Comparison of ENCODE assay signal across 12 mouse cellular contexts in the genomic region with DNA sequence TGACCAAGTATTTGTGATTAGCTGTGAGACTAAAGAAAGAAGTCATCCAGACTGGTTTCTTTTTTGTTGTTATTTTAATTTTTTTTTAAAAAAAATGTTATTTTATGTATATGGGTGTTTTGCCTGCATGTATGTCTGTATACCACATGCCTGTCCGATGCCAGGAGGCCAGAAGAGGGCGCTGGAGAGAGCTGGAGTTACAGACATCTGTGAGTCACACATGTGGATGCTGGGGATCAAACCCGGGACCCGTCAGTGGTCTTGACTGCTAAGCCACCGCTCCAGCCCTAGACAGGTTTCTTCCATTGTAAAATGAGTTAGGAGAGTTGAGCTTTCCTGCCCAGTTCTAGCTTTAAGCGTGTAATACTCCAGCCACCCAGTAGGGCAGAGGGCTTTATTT. TPM values are rescaled to one million over a fixed set of nuclear protein-coding genes. Genes with fewer than 3 reads are reported as not detected.
DNase-seq lines count a peak whose midpoint lies in the region; ATAC-seq and TF ChIP-seq lines count a peak whose summit lies in the region.
"Had no signal": no experiment of that assay in that cellular context is flagged by ENCODE, and none has a peak within 500 bp of the region (broad histone marks: within the 10 kb centered on the region; RNA-seq: fewer than 3 reads in every experiment).

No protein-coding gene starts in this region.

- intact Hi-C loops in gastrocnemius, postnatal 36 days (cut with DNase I) = loop anchor here (5.0 kb wide), 1 partner anchor 43 kb away; no protein-coding TSS in a partner anchor

- dilution Hi-C loops in CH12.LX (cut with MboI; ENCODE audit: extremely low pct_ligation_motif_present, extremely low pct_unique_long_range_greater_than_20kb, low sequenced_read_pairs) = no loop called here

- TF ChIP-seq RAD21 in CH12.LX (IDR thresholded peaks at IDR 0.05; ENCODE audit: low read depth, low read length) = no peak

- ATAC-seq in limb, embryonic 11.5 days (ENCODE audit: insufficient number of reproducible peaks, low FRiP score, low TSS enrichment, low read depth) = no peak
- ATAC-seq: forebrain, embryonic 16.5 days had no signal

- 56% methylated on average over 6 of the region's 6 CpGs for WGBS in limb, embryonic 11.5 days
- 64% methylated on average over 6 of the region's 6 CpGs for WGBS in limb, embryonic 10.5 days

- DNase-seq in limb, embryonic 11.5 days (ENCODE audit: low spot score) = peak; percentile 29
- DNase-seq in limb, embryonic 10.5 days (ENCODE audit: low spot score) = no peak
- DNase-seq in CH12.LX (ENCODE audit: extremely low read depth) (peak; percentile 19), R1 (ENCODE audit: low read depth, low spot score) (peak; percentile 86)
- DNase-seq in naive thymus-derived CD4-positive, alpha-beta T cell, adult 2 months (ENCODE audit: low read depth) = peak; percentile 11
- DNase-seq in embryo, embryonic 11 days = no peak
- DNase-seq in gastrocnemius, postnatal 36 days = no peak
- DNase-seq: cerebellum, postnatal 36 days had no signal

- TF ChIP-seq CTCF in CH12.LX (conservative IDR thresholded peaks at IDR 0.05 in 1 of 2, IDR thresholded peaks at IDR 0.05 in 1 of 2; ENCODE audit: low read depth in 2 of 2, low read length in 2 of 2) = peak; percentile 8 to 42; a peak in 2 of 4 replicates

- no peaks in the 10 kb centered on the region for H3K9me3 ChIP-seq in limb, embryonic 11.5 days (ENCODE audit: control insufficient read depth, low read length)
- no peaks in the 10 kb centered on the region for H3K9me3 ChIP-seq in limb, embryonic 10.5 days (replicated peaks)
- H3K9me3 ChIP-seq in CH12.LX (replicated peaks; ENCODE audit: low read length) = no peaks in the 10 kb centered on the region
- H3K9me3 ChIP-seq: hindbrain, embryonic 10.5 days had no signal

- no peaks in the 10 kb centered on the region for H3K27me3 ChIP-seq in limb, embryonic 11.5 days (ENCODE audit: control insufficient read depth, insufficient read depth, low read length)
- no peaks in the 10 kb centered on the region for H3K27me3 ChIP-seq in limb, embryonic 10.5 days (ENCODE audit: low read depth, poor library complexity, severe bottlenecking)
- no peaks in the 10 kb centered on the region for H3K27me3 ChIP-seq in CH12.LX (replicated peaks)

- no peak overlapping the region for H3K9ac ChIP-seq in limb, embryonic 11.5 days (ENCODE audit: low read length)
- H3K9ac ChIP-seq in CH12.LX (ENCODE audit: insufficient read depth, low read depth) = no peak overlapping the region

- no peak for TF ChIP-seq POLR2A in CH12.LX (IDR thresholded peaks at IDR 0.05; ENCODE audit: low read depth, low read length)

- no peak overlapping the region for H3K4me3 ChIP-seq in limb, embryonic 11.5 days (ENCODE audit: low read depth, low read length)
- no peak overlapping the region for H3K4me3 ChIP-seq in limb, embryonic 10.5 days
- H3K4me3 ChIP-seq in CH12.LX (replicated peaks in 1 of 3; ENCODE audit: low read depth in 2 of 3, low read length in 2 of 3, poor library complexity in 1 of 3) = no peak overlapping the region
- H3K4me3 ChIP-seq: hindbrain, embryonic 10.5 days had no signal

- H3K4me2 ChIP-seq in limb, embryonic 11.5 days (ENCODE audit: low read depth, severe bottlenecking) = no peak overlapping the region
- no peak overlapping the region for H3K4me2 ChIP-seq in CH12.LX (ENCODE audit: insufficient read depth, low read depth, poor library complexity, severe bottlenecking)

- H3K79me2 ChIP-seq in CH12.LX (replicated peaks; ENCODE audit: control insufficient read depth, extremely low read depth, insufficient read depth, poor library complexity, severe bottlenecking) = no peaks in the 10 kb centered on the region

- H3K4me1 ChIP-seq in limb, embryonic 11.5 days (ENCODE audit: control insufficient read depth, insufficient read depth, low read length) = no peaks in the 10 kb centered on the region
- H3K4me1 ChIP-seq in limb, embryonic 10.5 days = no peaks in the 10 kb centered on the region
- H3K4me1 ChIP-seq in CH12.LX (ENCODE audit: control insufficient read depth in 1 of 2, insufficient read depth in 2 of 2) = peaks cover 2 to 26% of the 10 kb centered on the region in 2 experiments; a peak in 2 of 4 replicates

- no peaks in the 10 kb centered on the region for H3K36me3 ChIP-seq in limb, embryonic 11.5 days (ENCODE audit: control insufficient read depth, insufficient read depth, low read length)
- H3K36me3 ChIP-seq in limb, embryonic 10.5 days = peaks cover 11% of the 10 kb centered on the region; the same call in 1 of the 2 replicates
- no peaks in the 10 kb centered on the region for H3K36me3 ChIP-seq in CH12.LX (replicated peaks in 1 of 2; ENCODE audit: control insufficient read depth in 1 of 2, insufficient read depth in 1 of 2, low read length in 1 of 2)

- in situ Hi-C loops in CH12.LX (cut with MboI; ENCODE audit: low pct_ligation_motif_present, low pct_unique_long_range_greater_than_20kb, low sequenced_read_pairs) = no loop called here

- no peak for TF ChIP-seq EP300 in CH12.LX (IDR thresholded peaks at IDR 0.05; ENCODE audit: low read length)

- no peak overlapping the region for H3K27ac ChIP-seq in limb, embryonic 11.5 days (replicated peaks; ENCODE audit: low read depth, low read length)
- no peak overlapping the region for H3K27ac ChIP-seq in limb, embryonic 10.5 days
- no peak overlapping the region for H3K27ac ChIP-seq in CH12.LX (ENCODE audit: insufficient read depth, low read depth)
- H3K27ac ChIP-seq: hindbrain, embryonic 10.5 days; macrophage had no signal

TF ChIP-seq in CH12.LX, 34 proteins besides CTCF, POLR2A, EP300 and RAD21:
- TF ChIP-seq NRF1 (IDR thresholded peaks at IDR 0.05; ENCODE audit: low read depth, low read length) = no peak

RNA-seq across cellular contexts. Expression of a gene that starts 10.1 kb away (rescaled TPM):
- 2.7 and 3.5 TPM in 2 replicates for polyA plus RNA-seq in limb, embryonic 11.5 days (2014; fragmentation: Nextera tagmentation; extraction: Ambion mirVana)
- polyA plus RNA-seq in limb, embryonic 10.5 days (2016; fragmentation: Nextera tagmentation; extraction: Ambion mirVana) = 0.30 and 1.1 TPM in 2 replicates
- total RNA-seq in CH12.LX (2012; rRNA removed) (0.04 TPM in 2 replicates), CH12.LX (2014; rRNA removed) (0.11 TPM in 1 of 2 replicates, not detected in the other)
- 0.12 and 0.27 TPM in 2 replicates for polyA plus RNA-seq in CH12.LX (2012; ENCODE audit: insufficient read length, low read depth)
- total RNA-seq in gastrocnemius, postnatal 36 days (2021) = 100 to 1,000 TPM; 417 to 539 TPM
- total RNA-seq: neutrophil, adult 5-6 weeks had no signal
- polyA plus RNA-seq: forebrain, embryonic 16.5 days; macrophage had no signal

RNA-seq across cellular contexts. Expression of a gene that starts 33.0 kb away (rescaled TPM):
- polyA plus RNA-seq in limb, embryonic 11.5 days (2014; fragmentation: Nextera tagmentation; extraction: Ambion mirVana) = 17.4 and 20.7 TPM in 2 replicates
- polyA plus RNA-seq in limb, embryonic 10.5 days (2016; fragmentation: Nextera tagmentation; extraction: Ambion mirVana) = 16.1 and 16.8 TPM in 2 replicates
- total RNA-seq in CH12.LX (2012; rRNA removed) = 5.0 and 5.4 TPM in 2 replicates
- 8.1 and 9.1 TPM in 2 replicates for total RNA-seq in CH12.LX (2014; rRNA removed)
- polyA plus RNA-seq in CH12.LX (2012; ENCODE audit: insufficient read length, low read depth) = 6.7 and 9.1 TPM in 2 replicates
- total RNA-seq in gastrocnemius, postnatal 36 days (2021) = 1 to 10 TPM; 2.7 to 3.8 TPM
- total RNA-seq: neutrophil, adult 5-6 weeks had no signal

RNA-seq across cellular contexts. Expression of a gene that starts 33.3 kb away (rescaled TPM):
- 17.5 and 18.3 TPM in 2 replicates for polyA plus RNA-seq in limb, embryonic 11.5 days (2014; fragmentation: Nextera tagmentation; extraction: Ambion mirVana)
- 15.0 and 15.9 TPM in 2 replicates for polyA plus RNA-seq in limb, embryonic 10.5 days (2016; fragmentation: Nextera tagmentation; extraction: Ambion mirVana)
- total RNA-seq in CH12.LX (2012; rRNA removed) = 15.3 and 19.3 TPM in 2 replicates
- 19.1 and 21.9 TPM in 2 replicates for total RNA-seq in CH12.LX (2014; rRNA removed)
- 16.6 and 18.5 TPM in 2 replicates for polyA plus RNA-seq in CH12.LX (2012; ENCODE audit: insufficient read length, low read depth)
- total RNA-seq in gastrocnemius, postnatal 36 days (2021) = 10 to 100 TPM; 15.3 to 16.3 TPM

RNA-seq across cellular contexts. Expression of a gene that starts 42.4 kb away (rescaled TPM):
- 138 and 150 TPM in 2 replicates for polyA plus RNA-seq in limb, embryonic 11.5 days (2014; fragmentation: Nextera tagmentation; extraction: Ambion mirVana)
- 109 and 135 TPM in 2 replicates for polyA plus RNA-seq in limb, embryonic 10.5 days (2016; fragmentation: Nextera tagmentation; extraction: Ambion mirVana)
- total RNA-seq in CH12.LX (2012; rRNA removed) = 10.3 and 11.5 TPM in 2 replicates
- 12.0 and 12.9 TPM in 2 replicates for total RNA-seq in CH12.LX (2014; rRNA removed)
- polyA plus RNA-seq in CH12.LX (2012; ENCODE audit: insufficient read length, low read depth) = 168 and 180 TPM in 2 replicates
- total RNA-seq in gastrocnemius, postnatal 36 days (2021) = 10 to 100 TPM; 25.1 to 27.2 TPM

Comparison
In these comparisons a context has a peak if more than half of its experiments do, and no peak if none do; other contexts are left out.
1. DNase-seq: peak in limb, embryonic 11.5 days (single experiment), CH12.LX (single experiment), R1 (single experiment) and naive thymus-derived CD4-positive, alpha-beta T cell, adult 2 months (single experiment); none in limb, embryonic 10.5 days (single experiment), embryo, embryonic 11 days (single experiment) and gastrocnemius, postnatal 36 days (0 of 2).